Mouse (Mus musculus) sigmoid colon, adult 10 weeks (tissue): ENCODE results near the gene Slc6a19. TPM values are rescaled to one million over a fixed set of nuclear protein-coding genes. Genes with fewer than 3 reads are reported as not detected.

Experiments
- polyA plus RNA-seq: library from polyadenylated mRNA; stranded (reverse); fragments of 350-450 nt; fragmentation: Illumina TruSeq; extraction: RNeasy Lipid Tissue Mini Kit (QIAGEN cat#74804); gene quantifications from one replicate; pipeline ENCODE4 v1.2.3, GENCODE M21; 2014; ENCODE audit warnings: low read depth, low replicate concordance

Slc6a19 gene
- 0.91 TPM for polyA plus RNA-seq

GRCm38 (mm10) chr13:73704694-73705325 lies at the start of gene Slc6a19:
Gene Slc6a19 (minus strand): TSS chr13:73704865.

DNA sequence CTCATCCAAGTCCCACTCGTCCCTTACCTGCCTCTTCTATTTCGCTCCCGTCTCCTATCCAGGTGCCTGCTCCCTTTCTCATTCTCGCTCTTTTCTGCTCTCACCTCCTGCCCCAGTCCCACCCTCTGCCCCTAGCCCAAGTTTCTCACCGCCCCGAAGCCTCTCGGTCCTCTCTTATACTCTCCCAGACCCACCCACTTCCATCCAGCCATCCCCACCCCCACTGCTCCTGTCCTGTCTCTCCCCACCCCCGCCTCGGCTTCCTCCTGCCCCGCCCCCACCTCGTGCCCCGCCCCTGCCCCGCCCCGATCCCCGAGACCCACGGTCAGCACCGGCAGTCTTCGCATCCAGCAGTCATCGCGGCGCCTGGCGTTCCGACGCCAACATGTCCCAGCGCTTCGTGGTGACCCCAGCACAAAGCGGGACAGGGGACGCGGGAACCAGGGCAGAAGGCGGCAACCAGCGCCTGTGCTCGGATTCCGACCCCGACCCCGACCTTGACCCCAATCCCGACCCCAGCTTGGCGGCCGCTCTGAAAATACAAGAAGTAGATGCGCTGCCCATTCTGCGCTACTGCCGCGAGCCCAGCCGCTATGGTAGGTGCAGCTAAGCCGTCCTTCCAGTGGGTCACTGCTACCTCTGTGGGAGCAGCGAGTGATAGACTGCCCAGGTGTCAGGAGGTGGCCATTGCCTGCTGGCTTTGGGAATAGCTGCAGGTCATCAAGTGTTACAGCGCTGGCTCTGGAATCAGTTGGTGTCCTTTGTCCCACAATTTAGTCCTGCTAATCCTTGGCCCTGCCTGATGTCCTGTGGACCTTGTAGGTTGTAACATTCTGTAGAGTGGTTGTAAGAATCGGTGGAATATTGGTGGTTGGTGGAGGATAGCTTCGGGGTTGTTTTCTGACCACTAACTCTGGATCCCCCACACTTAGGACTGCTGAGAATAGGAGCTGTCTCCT lies 28.4 kb upstream of the Slc6a19 start, which contains the start of gene Slc12a7:
Slc12a7 (plus strand) TSS at position 353 of the 959 bp plus-strand sequence.

GRCm38 (mm10) chr13:73677853-73678252 lies 26.8 kb downstream of the Slc6a19 start, which contains the start of gene Slc6a18:
Gene Slc6a18 (minus strand): TSS chr13:73678023.

Other genes starting within 250 kb of the Slc6a19 start
- gene Lpcat1, start 237.7 kb downstream of the Slc6a19 start, polyA plus RNA-seq = 10.2 TPM
- gene Slc6a3, start 168.1 kb downstream of the Slc6a19 start, polyA plus RNA-seq = not detected
- gene Clptm1l, start 100.9 kb downstream of the Slc6a19 start, polyA plus RNA-seq = 89.8 TPM
- 1.5 TPM for gene Tert, start 78.0 kb downstream of the Slc6a19 start, polyA plus RNA-seq
- not detected for gene Slc6a18, start 26.8 kb downstream of the Slc6a19 start, polyA plus RNA-seq
- 12.4 TPM for gene Slc12a7, start 28.2 kb upstream of the Slc6a19 start, polyA plus RNA-seq
- gene Nkd2, start 142.8 kb upstream of the Slc6a19 start, polyA plus RNA-seq = 3.6 TPM
- 10.9 TPM for gene Trip13, start 232.9 kb upstream of the Slc6a19 start, polyA plus RNA-seq
- gene Brd9, start 232.9 kb upstream of the Slc6a19 start, polyA plus RNA-seq = 47.1 TPM